Mouse (Mus musculus) adrenal gland, adult 2 months (tissue): Measurements from ENCODE around the gene Gipc1. TPM values are rescaled to one million over a fixed set of nuclear protein-coding genes. Genes with fewer than 3 reads are reported as not detected.

ENCODE experiments used
- DNase-seq: peaks from one replicate; pipeline ENCODE4 v3.0.0; 2021
- long read RNA-seq: library from polyadenylated mRNA; stranded (forward); transcript quantifications from one replicate; pipeline ENCODE4 v2.0.0, GENCODE M21; 2021
- polyA plus RNA-seq: library from polyadenylated mRNA; depleted of rRNA; stranded (reverse); fragments of >200 nt; gene quantifications from 2 replicates; pipeline ENCODE4 v1.2.3, GENCODE M21; 2012; rRNA removed
- total RNA-seq, 2 experiments: library from RNA; stranded (reverse); gene quantifications; 2 replicates each; pipeline ENCODE4 v1.2.3; 2021

The Gipc1 gene
- total RNA-seq (10 to 100 TPM; 29.5 to 50.1 TPM), polyA plus RNA-seq (53.8 and 56.4 TPM in 2 replicates)
- long read RNA-seq, transcript Gipc1-201 (7 exons, 1,522 nt), result major isoform, 72 of 83 reads
- long read RNA-seq, partial matches to known transcripts, result 6 of 83 reads
- long read RNA-seq, other reads (novel, unspliced or antisense), result 5 of 83 reads

GRCm38 (mm10) chr8:83652030-83652743 is at the start of gene Gipc1:
Gene Gipc1, plus strand, starts transcription at chr8:83652677.
- peak; percentile 98 for DNase-seq

GRCm38 (mm10) chr8:83607661-83608397 is 44.6 kb upstream of the Gipc1 start, which contains the start of the genes Tecr and Dnajb1:
Gene Tecr, minus strand, starts transcription at chr8:83607971.
Gene Dnajb1, plus strand, starts transcription at chr8:83608193.
- peak; percentile 100 for DNase-seq

GRCm38 (mm10) chr8:83608398-83608829 is 44.1 kb upstream of the Gipc1 start:
- peak; percentile 93 for DNase-seq

- DNase-seq, result no peak
Measured at GRCm38 (mm10) chr8:83609086-83609485, 43.4 kb upstream of the Gipc1 start.

- no peak for DNase-seq
Measured at GRCm38 (mm10) chr8:83609547-83610180, 42.8 kb upstream of the Gipc1 start.

GRCm38 (mm10) chr8:83611921-83612320 is 40.6 kb upstream of the Gipc1 start:
- DNase-seq, result no peak

- DNase-seq, result no peak
Measured at GRCm38 (mm10) chr8:83613695-83614094, 38.8 kb upstream of the Gipc1 start.

GRCm38 (mm10) chr8:83616625-83617024 is 35.9 kb upstream of the Gipc1 start:
- DNase-seq, result no peak

- no peak for DNase-seq
Measured at GRCm38 (mm10) chr8:83617111-83617510, 35.4 kb upstream of the Gipc1 start.

GRCm38 (mm10) chr8:83618566-83618965 is 33.9 kb upstream of the Gipc1 start:
- no peak for DNase-seq

- no peak for DNase-seq
Measured at GRCm38 (mm10) chr8:83619568-83620285, 32.8 kb upstream of the Gipc1 start.

GRCm38 (mm10) chr8:83621691-83622388 is 30.6 kb upstream of the Gipc1 start:
- no peak for DNase-seq

GRCm38 (mm10) chr8:83622389-83622989 is 30.0 kb upstream of the Gipc1 start:
- DNase-seq, result peak; percentile 85

GRCm38 (mm10) chr8:83623549-83623948 is 28.9 kb upstream of the Gipc1 start:
- DNase-seq, result no peak

- peak; percentile 40 for DNase-seq
Measured at GRCm38 (mm10) chr8:83624739-83625138, 27.7 kb upstream of the Gipc1 start.

GRCm38 (mm10) chr8:83625676-83626299 is 26.7 kb upstream of the Gipc1 start:
- no peak for DNase-seq

- DNase-seq, result no peak
Measured at GRCm38 (mm10) chr8:83632083-83632707, 20.3 kb upstream of the Gipc1 start.

- no peak for DNase-seq
Measured at GRCm38 (mm10) chr8:83638856-83639255, 13.6 kb upstream of the Gipc1 start.

- no peak for DNase-seq
Measured at GRCm38 (mm10) chr8:83639649-83640048, 12.8 kb upstream of the Gipc1 start.

GRCm38 (mm10) chr8:83647511-83647910 is 5.0 kb upstream of the Gipc1 start:
- DNase-seq, result no peak
